Mouse (Mus musculus): ENCODE measurements around the gene Spag17. TPM values are rescaled to one million over a fixed set of nuclear protein-coding genes. Genes with fewer than 3 reads are reported as not detected.
A peak's percentile ranks its signal among the peaks of the same experiment; 100 is the strongest.

Spag17 gene
- polyA plus RNA-seq, 1 experiment from 2014 or later = 0.66 TPM

- Histone ChIP-seq H3K9me3 (replicated peaks; ENCODE audit: low read length) (no peaks in the 10 kb centered on the region), H3K4me3 (replicated peaks; ENCODE audit: low read depth, low read length) (no peak overlapping the region), H3K36me3 (ENCODE audit: insufficient read depth, low read length) (peaks cover 24% of the 10 kb centered on the region), H3K4me2 (ENCODE audit: low read length) (peak overlapping the region; percentile 78), H3K27ac (no peak overlapping the region), H3K4me1 (replicated peaks; ENCODE audit: insufficient read depth, low read length) (0 out of 2 replicates have a peak, but pooled peaks cover 6% of the 10 kb centered on the region), H3K27me3 (ENCODE audit: insufficient read depth, low read length) (no peaks in the 10 kb centered on the region), H3K9ac (ENCODE audit: low read depth, low read length) (no peak overlapping the region)
- DNase-seq (ENCODE audit: low spot score) (no peak), ATAC-seq (replicated peaks; ENCODE audit: low FRiP score, low read depth) (no peak)
- WGBS = 78% methylated on average over 15 of the region's 15 CpGs
- TF ChIP-seq CTCF (IDR thresholded peaks at IDR 0.05; ENCODE audit: low read depth) = no peak
Observed at GRCm38 (mm10) chr3:100160682-100161445, 275.7 kb downstream of the Spag17 start.

- WGBS = 2% methylated on average over 35 of the region's 35 CpGs
- H3K4me2 ChIP-seq (ENCODE audit: low read length) = peak overlapping the region; percentile 78
- no peaks in the 10 kb centered on the region for H3K9me3 ChIP-seq (replicated peaks; ENCODE audit: low read length)
- H3K4me1 ChIP-seq (replicated peaks; ENCODE audit: insufficient read depth, low read length) = 0 out of 2 replicates have a peak, but pooled peaks cover 6% of the 10 kb centered on the region
- TF ChIP-seq CTCF (IDR thresholded peaks at IDR 0.05; ENCODE audit: low read depth) = no peak
- DNase-seq (ENCODE audit: low spot score) (peak; percentile 14), ATAC-seq (replicated peaks; ENCODE audit: low FRiP score, low read depth) (peak; percentile 50)
- no peaks in the 10 kb centered on the region for H3K27me3 ChIP-seq (ENCODE audit: insufficient read depth, low read length)
- H3K9ac ChIP-seq (ENCODE audit: low read depth, low read length) = peak overlapping the region; percentile 77
- peak overlapping the region; percentile 80 for H3K4me3 ChIP-seq (replicated peaks; ENCODE audit: low read depth, low read length)
- peak overlapping the region; percentile 25; the same call in 1 of the 2 replicates for H3K27ac ChIP-seq
- H3K36me3 ChIP-seq (ENCODE audit: insufficient read depth, low read length) = peaks cover 21% of the 10 kb centered on the region
Observed at GRCm38 (mm10) chr3:100161665-100162314, 276.6 kb downstream of the Spag17 start.

GRCm38 (mm10) chr3:100162315-100163105 is 277.3 kb downstream of the Spag17 start, which contains the start of the genes Gdap2 and Wdr3:
Gene Gdap2, plus strand, starts transcription at chr3:100162381.
Gene Wdr3, minus strand, starts transcription at chr3:100162407.
- Histone ChIP-seq H3K4me2 (ENCODE audit: low read length) (peak within 1 kb of the TSS; percentile 78), H3K27me3 (ENCODE audit: insufficient read depth, low read length) (no peaks in the 10 kb centered on the region), H3K9me3 (replicated peaks; ENCODE audit: low read length) (no peaks in the 10 kb centered on the region), H3K27ac (peak within 1 kb of the TSS; percentile 92), H3K36me3 (ENCODE audit: insufficient read depth, low read length) (peaks cover 14% of the 10 kb centered on the region), H3K9ac (ENCODE audit: low read depth, low read length) (peak within 1 kb of the TSS; percentile 77), H3K4me3 (replicated peaks; ENCODE audit: low read depth, low read length) (peak within 1 kb of the TSS; percentile 80), H3K4me1 (replicated peaks; ENCODE audit: insufficient read depth, low read length) (0 out of 2 replicates have a peak, but pooled peaks cover 6% of the 10 kb centered on the region)
- 0% methylated on average over 55 of the region's 55 CpGs for WGBS
- peak; percentile 97 for ATAC-seq (replicated peaks; ENCODE audit: low FRiP score, low read depth)
- peak; percentile 99 for DNase-seq (ENCODE audit: low spot score)
- no peak for TF ChIP-seq CTCF (IDR thresholded peaks at IDR 0.05; ENCODE audit: low read depth)

GRCm38 (mm10) chr3:100163556-100163955 is 278.4 kb downstream of the Spag17 start:
- no peak for ATAC-seq (replicated peaks; ENCODE audit: low FRiP score, low read depth)
- H3K4me1 ChIP-seq (replicated peaks; ENCODE audit: insufficient read depth, low read length) = 0 out of 2 replicates have a peak, but pooled peaks cover 6% of the 10 kb centered on the region
- no peak overlapping the region for H3K4me3 ChIP-seq (replicated peaks; ENCODE audit: low read depth, low read length)
- 84% methylated on average over 2 of the region's 2 CpGs for WGBS
- H3K4me2 ChIP-seq (ENCODE audit: low read length) = no peak overlapping the region
- no peak overlapping the region for H3K9ac ChIP-seq (ENCODE audit: low read depth, low read length)
- peaks cover 10% of the 10 kb centered on the region for H3K36me3 ChIP-seq (ENCODE audit: insufficient read depth, low read length)
- H3K27ac ChIP-seq = no peak overlapping the region
- no peak for TF ChIP-seq CTCF (IDR thresholded peaks at IDR 0.05; ENCODE audit: low read depth)
- H3K9me3 ChIP-seq (replicated peaks; ENCODE audit: low read length) = no peaks in the 10 kb centered on the region
- DNase-seq (ENCODE audit: low spot score) = no peak
- H3K27me3 ChIP-seq (ENCODE audit: insufficient read depth, low read length) = no peaks in the 10 kb centered on the region

GRCm38 (mm10) chr3:100164991-100165390 is 279.8 kb downstream of the Spag17 start:
- no peak for DNase-seq (ENCODE audit: low spot score)
- H3K9ac ChIP-seq (ENCODE audit: low read depth, low read length) = no peak overlapping the region
- H3K4me3 ChIP-seq (replicated peaks; ENCODE audit: low read depth, low read length) = no peak overlapping the region
- ATAC-seq (replicated peaks; ENCODE audit: low FRiP score, low read depth) = no peak
- TF ChIP-seq CTCF (IDR thresholded peaks at IDR 0.05; ENCODE audit: low read depth) = no peak
- no peaks in the 10 kb centered on the region for H3K36me3 ChIP-seq (ENCODE audit: insufficient read depth, low read length)
- H3K27ac ChIP-seq = no peak overlapping the region
- no peaks in the 10 kb centered on the region for H3K9me3 ChIP-seq (replicated peaks; ENCODE audit: low read length)
- H3K27me3 ChIP-seq (ENCODE audit: insufficient read depth, low read length) = no peaks in the 10 kb centered on the region
- no peak overlapping the region for H3K4me2 ChIP-seq (ENCODE audit: low read length)
- 0 out of 2 replicates have a peak, but pooled peaks cover 6% of the 10 kb centered on the region for H3K4me1 ChIP-seq (replicated peaks; ENCODE audit: insufficient read depth, low read length)

- H3K36me3 ChIP-seq (ENCODE audit: insufficient read depth, low read length) = peaks cover 44% of the 10 kb centered on the region
- H3K9ac ChIP-seq (ENCODE audit: low read depth, low read length) = no peak overlapping the region
- ATAC-seq (replicated peaks; ENCODE audit: low FRiP score, low read depth) = no peak
- H3K4me1 ChIP-seq (replicated peaks; ENCODE audit: insufficient read depth, low read length) = no peaks in the 10 kb centered on the region
- 89% methylated on average over 2 of the region's 2 CpGs for WGBS
- no peaks in the 10 kb centered on the region for H3K9me3 ChIP-seq (replicated peaks; ENCODE audit: low read length)
- no peak overlapping the region for H3K27ac ChIP-seq
- no peak for TF ChIP-seq CTCF (IDR thresholded peaks at IDR 0.05; ENCODE audit: low read depth)
- H3K4me3 ChIP-seq (replicated peaks; ENCODE audit: low read depth, low read length) = no peak overlapping the region
- no peak for DNase-seq (ENCODE audit: low spot score)
- no peak overlapping the region for H3K4me2 ChIP-seq (ENCODE audit: low read length)
- no peaks in the 10 kb centered on the region for H3K27me3 ChIP-seq (ENCODE audit: insufficient read depth, low read length)
Observed at GRCm38 (mm10) chr3:100176031-100176430, 290.8 kb downstream of the Spag17 start.
